Mouse (Mus musculus) hindbrain, embryonic 14.5 days (tissue): ENCODE measurements around the gene Prdm16. TPM values are rescaled to one million over a fixed set of nuclear protein-coding genes. Genes with fewer than 3 reads are reported as not detected.

Experiments used
- ATAC-seq: fragments of 200-750 bp; cut with Nextera tagmentation; 2 replicates; pipeline ENCODE4 v1.8.0; 2017; ENCODE audit warnings: moderate number of reproducible peaks, mild to moderate bottlenecking, moderate TSS enrichment, moderate library complexity; ENCODE audit not compliant: low FRiP score
- DNase-seq: peaks from one replicate; pipeline ENCODE4 v3.0.0-alpha.2; 2015; ENCODE audit warnings: low spot score
- H3K27ac ChIP-seq: fragments of 300-500 bp; sonication (generic); 2 replicates; pipeline ENCODE4 v1.5.1; 2014; ENCODE audit warnings: mild to moderate bottlenecking, moderate library complexity
- H3K27me3 ChIP-seq: fragments of 300-500 bp; sonication (generic); 2 replicates; pipeline ENCODE4 v1.6.1; 2014; ENCODE audit warnings: mild to moderate bottlenecking, low read length, mixed read lengths; ENCODE audit not compliant: control insufficient read depth, insufficient read depth
- H3K36me3 ChIP-seq: fragments of 300-500 bp; sonication (generic); replicated peaks from 2 replicates; pipeline ENCODE4 v1.6.1; 2014; ENCODE audit not compliant: control insufficient read depth, insufficient read depth
- H3K4me1 ChIP-seq: fragments of 300-500 bp; sonication (generic); replicated peaks from 2 replicates; pipeline ENCODE4 v1.6.1; 2014; ENCODE audit warnings: antibody characterized with exemption, low read length, mixed read lengths; ENCODE audit not compliant: control insufficient read depth, insufficient read depth
- H3K4me2 ChIP-seq: fragments of 300-500 bp; sonication (generic); replicated peaks from 2 replicates; pipeline ENCODE4 v1.6.1; 2014; ENCODE audit warnings: mild to moderate bottlenecking, moderate library complexity
- H3K4me3 ChIP-seq: fragments of 300-500 bp; sonication (generic); replicated peaks from 2 replicates; pipeline ENCODE4 v1.5.1; 2014; ENCODE audit warnings: mild to moderate bottlenecking, low read length
- H3K9ac ChIP-seq: fragments of 300-500 bp; sonication (generic); 2 replicates; pipeline ENCODE4 v1.6.1; 2014
- H3K9me3 ChIP-seq: fragments of 300-500 bp; sonication (generic); 2 replicates; pipeline ENCODE4 v1.6.1; 2016; ENCODE audit warnings: low read length; ENCODE audit not compliant: control insufficient read depth
- WGBS: fragments of 180-500 bp; shearing (Covaris S2); extraction: QIAGEN DNeasy Blood & Tissue Kit; methylation state at CpG from one replicate; pipeline ENCODE4 v1.1.7; 2014; 5-methylcytosine and 5-hydroxymethylcytosine counted together
- polyA plus RNA-seq: library from polyadenylated mRNA; unstranded; fragments of >200 nt; fragmentation: Nextera tagmentation; extraction: Ambion mirVana; gene quantifications from 2 replicates; pipeline ENCODE4 v1.2.1, GENCODE M21; 2014

Gene Prdm16
- polyA plus RNA-seq, 1 experiment from 2014 or later = 15.6 TPM

DNA sequence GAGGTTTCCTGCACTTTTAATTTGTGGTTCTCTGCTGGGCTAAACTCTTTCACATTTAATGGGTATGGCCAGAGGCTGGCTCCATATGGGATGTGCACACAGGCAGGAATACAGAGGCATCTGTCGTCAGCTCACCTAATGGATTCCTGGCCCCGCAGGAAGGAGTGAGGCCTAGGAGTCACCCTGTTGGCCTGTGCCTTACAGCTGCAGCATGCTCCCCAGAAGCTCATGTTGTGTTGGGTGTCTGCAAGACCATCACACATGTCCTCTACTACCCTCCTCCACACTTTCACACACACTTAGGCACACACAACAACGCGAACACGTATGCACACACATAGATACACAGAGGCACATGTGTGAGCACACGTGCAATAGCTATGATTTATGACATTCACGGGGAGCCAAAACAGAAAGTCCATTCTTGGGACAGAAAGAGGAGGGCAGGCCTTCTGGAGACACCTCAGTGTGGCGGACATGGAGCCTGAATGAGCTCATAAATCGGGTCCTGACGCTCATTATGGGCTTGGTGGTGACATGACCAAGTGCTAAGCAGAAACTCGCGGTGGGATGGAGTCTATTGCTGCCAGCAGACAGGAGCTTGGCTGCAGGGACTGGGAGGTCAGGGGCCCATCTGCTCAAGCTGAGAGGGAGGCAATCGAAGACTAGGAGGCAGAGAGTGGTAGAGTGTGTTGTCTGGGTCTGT is 265.0 kb downstream of the Prdm16 start:
- DNase-seq = no peak
- H3K4me3 ChIP-seq = no peak overlapping the region
- no peaks in the 10 kb centered on the region for H3K4me1 ChIP-seq
- no peaks in the 10 kb centered on the region for H3K9me3 ChIP-seq
- no peak overlapping the region for H3K9ac ChIP-seq
- H3K4me2 ChIP-seq = no peak overlapping the region
- WGBS = 69% methylated on average over 13 of the region's 13 CpGs
- no peak overlapping the region for H3K27ac ChIP-seq
- ATAC-seq = no peak
- no peaks in the 10 kb centered on the region for H3K27me3 ChIP-seq
- no peaks in the 10 kb centered on the region for H3K36me3 ChIP-seq

DNA sequence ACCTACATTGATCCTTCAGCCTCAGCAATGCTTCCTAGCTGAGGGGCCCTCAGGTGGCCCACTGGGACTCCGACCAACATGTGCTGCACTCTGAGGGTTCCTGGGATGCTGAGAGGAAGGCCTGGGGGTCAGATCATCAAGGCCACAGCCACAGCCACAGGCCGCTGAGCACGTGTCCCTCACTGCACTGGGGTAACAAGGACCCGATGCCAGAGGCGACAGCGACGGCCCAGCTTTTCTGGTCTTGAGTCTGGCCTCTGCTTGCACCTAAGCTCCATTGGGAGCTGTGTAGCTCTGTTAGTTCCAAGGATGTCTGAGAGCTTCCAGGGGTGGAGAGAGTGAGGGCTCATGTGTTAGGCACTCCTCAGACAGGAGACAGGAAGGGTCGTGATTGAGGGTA is 265.8 kb downstream of the Prdm16 start:
- Histone ChIP-seq H3K4me3 (no peak overlapping the region), H3K4me1 (no peaks in the 10 kb centered on the region), H3K27ac (no peak overlapping the region), H3K9me3 (no peaks in the 10 kb centered on the region), H3K4me2 (no peak overlapping the region), H3K9ac (no peak overlapping the region), H3K36me3 (no peaks in the 10 kb centered on the region), H3K27me3 (no peaks in the 10 kb centered on the region)
- WGBS = 78% methylated on average over 8 of the region's 8 CpGs
- DNase-seq = no peak
- ATAC-seq = no peak

DNA sequence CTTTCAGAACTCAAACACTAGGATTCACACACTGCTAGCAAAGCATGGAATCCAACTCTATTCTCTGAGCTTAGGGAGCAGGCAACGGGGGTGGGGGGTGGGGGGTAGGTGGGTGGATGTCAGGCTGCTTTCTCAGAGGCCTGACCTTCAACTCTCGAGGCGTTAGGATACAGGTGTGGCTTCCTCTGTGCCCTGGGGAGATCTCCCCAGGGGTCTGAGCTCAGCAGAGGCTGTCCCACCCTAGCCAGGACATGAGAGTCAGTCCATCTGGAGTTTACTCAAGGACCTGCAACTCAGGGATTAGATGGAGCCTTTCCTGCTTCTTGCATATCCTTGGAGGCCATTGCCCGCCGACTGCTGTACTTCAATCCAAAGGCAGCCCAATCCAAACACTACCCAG is 267.6 kb downstream of the Prdm16 start:
- no peak for DNase-seq
- no peaks in the 10 kb centered on the region for H3K36me3 ChIP-seq
- no peak overlapping the region for H3K9ac ChIP-seq
- H3K9me3 ChIP-seq = no peaks in the 10 kb centered on the region
- no peak overlapping the region for H3K27ac ChIP-seq
- no peak overlapping the region for H3K4me3 ChIP-seq
- H3K4me2 ChIP-seq = no peak overlapping the region
- no peaks in the 10 kb centered on the region for H3K27me3 ChIP-seq
- ATAC-seq = no peak
- no peaks in the 10 kb centered on the region for H3K4me1 ChIP-seq
- 78% methylated on average over 5 of the region's 5 CpGs for WGBS

DNA sequence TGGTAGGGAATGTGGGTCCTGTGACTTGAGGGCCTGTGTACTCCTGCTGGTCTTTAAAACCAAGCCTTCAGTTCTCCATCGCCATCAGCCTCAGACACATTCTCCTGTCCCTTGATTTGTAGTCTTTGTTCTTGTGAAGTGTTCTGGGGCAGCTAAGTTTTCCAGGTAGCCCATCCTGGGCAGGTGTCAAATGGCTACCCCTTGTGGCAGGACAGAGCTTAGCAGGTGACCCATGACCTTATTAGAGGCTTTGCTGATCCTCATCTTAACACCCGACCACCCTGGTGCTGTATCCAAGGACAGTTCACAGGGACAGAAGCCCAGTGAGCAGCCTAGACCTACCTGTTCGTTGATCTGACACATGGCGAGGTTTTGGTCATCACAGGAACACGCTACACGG is 269.8 kb downstream of the Prdm16 start:
- Histone ChIP-seq H3K4me2 (no peak overlapping the region), H3K9ac (no peak overlapping the region), H3K4me3 (no peak overlapping the region), H3K27me3 (no peaks in the 10 kb centered on the region), H3K4me1 (no peaks in the 10 kb centered on the region), H3K27ac (no peak overlapping the region), H3K36me3 (no peaks in the 10 kb centered on the region), H3K9me3 (no peaks in the 10 kb centered on the region)
- DNase-seq (no peak), ATAC-seq (no peak)
- 89% methylated on average over 6 of the region's 6 CpGs for WGBS

DNA sequence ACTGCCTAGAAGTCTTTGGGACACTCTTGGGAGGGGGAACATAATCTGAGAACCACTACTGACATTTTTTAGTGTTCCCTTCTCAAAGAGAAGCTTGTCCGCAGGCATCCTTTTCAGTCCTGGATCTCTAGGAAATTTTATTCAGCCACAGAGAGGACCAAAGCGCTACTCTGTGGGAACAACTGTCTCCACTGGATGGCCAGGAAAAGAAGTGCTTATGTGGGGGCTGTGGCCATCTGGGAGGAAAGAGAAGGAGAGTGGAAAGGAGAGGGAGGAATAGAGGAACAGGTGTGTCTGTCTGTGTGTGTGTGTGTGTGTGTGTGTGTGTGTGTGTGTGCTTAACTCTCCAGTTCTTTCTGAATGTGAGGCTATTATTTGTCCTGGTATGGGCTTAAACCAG is 271.9 kb downstream of the Prdm16 start:
- no peak overlapping the region for H3K27ac ChIP-seq
- H3K4me3 ChIP-seq = no peak overlapping the region
- H3K9ac ChIP-seq = no peak overlapping the region
- ATAC-seq (no peak), DNase-seq (no peak)
- H3K9me3 ChIP-seq = no peaks in the 10 kb centered on the region
- no peaks in the 10 kb centered on the region for H3K27me3 ChIP-seq
- H3K4me2 ChIP-seq = no peak overlapping the region
- H3K4me1 ChIP-seq = no peaks in the 10 kb centered on the region
- H3K36me3 ChIP-seq = no peaks in the 10 kb centered on the region
- 95% methylated on average over 2 of the region's 2 CpGs for WGBS

DNA sequence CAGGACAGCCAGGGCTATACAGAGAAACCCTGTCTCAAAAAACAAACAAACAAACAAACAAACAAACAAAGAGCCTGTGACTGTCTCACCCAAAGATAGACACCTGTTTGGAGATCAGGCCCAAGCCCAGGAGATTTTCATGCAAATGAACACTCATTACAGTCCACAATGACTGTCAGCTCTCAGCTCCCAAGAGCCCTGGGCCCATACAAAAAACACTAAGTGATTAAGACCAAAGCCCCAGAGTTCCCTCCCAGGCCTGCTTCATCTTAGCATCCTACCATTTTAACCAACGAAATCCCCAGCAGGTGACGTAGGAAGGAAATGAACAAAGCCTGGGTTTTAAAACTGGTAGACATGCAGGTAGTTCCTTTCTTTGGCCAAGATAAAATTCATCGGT is 275.8 kb downstream of the Prdm16 start:
- H3K27me3 ChIP-seq = no peaks in the 10 kb centered on the region
- WGBS = 79% methylated on average over 3 of the region's 3 CpGs
- H3K4me2 ChIP-seq = no peak overlapping the region
- no peaks in the 10 kb centered on the region for H3K4me1 ChIP-seq
- no peaks in the 10 kb centered on the region for H3K9me3 ChIP-seq
- H3K36me3 ChIP-seq = no peaks in the 10 kb centered on the region
- DNase-seq (no peak), ATAC-seq (no peak)
- H3K27ac ChIP-seq = no peak overlapping the region
- H3K4me3 ChIP-seq = no peak overlapping the region
- H3K9ac ChIP-seq = no peak overlapping the region

DNA sequence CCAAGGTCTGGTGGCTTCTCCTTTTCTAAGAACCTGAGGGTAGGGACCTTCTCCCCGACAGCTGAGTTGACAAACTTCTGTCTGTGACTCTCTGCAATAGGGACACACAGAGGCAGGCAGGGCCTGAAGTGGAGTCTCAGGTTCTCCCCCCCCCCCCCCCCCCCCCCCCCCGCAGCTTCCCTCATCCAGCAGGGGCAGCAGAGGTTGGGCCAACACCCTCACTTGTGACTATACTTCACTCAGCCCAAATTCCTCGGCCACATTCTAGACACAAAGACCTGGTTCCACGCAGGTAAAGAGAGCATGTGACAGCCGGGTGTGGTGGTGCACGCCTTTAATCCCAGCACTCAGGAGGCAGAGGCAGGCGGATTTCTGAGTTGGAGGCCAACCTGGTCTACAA is 276.2 kb downstream of the Prdm16 start:
- 91% methylated on average over 6 of the region's 7 CpGs for WGBS
- ATAC-seq (no peak), DNase-seq (no peak)
- H3K4me1 ChIP-seq = no peaks in the 10 kb centered on the region
- no peaks in the 10 kb centered on the region for H3K36me3 ChIP-seq
- H3K27me3 ChIP-seq = no peaks in the 10 kb centered on the region
- no peak overlapping the region for H3K27ac ChIP-seq
- H3K9ac ChIP-seq = no peak overlapping the region
- H3K4me3 ChIP-seq = no peak overlapping the region
- no peak overlapping the region for H3K4me2 ChIP-seq
- no peaks in the 10 kb centered on the region for H3K9me3 ChIP-seq

DNA sequence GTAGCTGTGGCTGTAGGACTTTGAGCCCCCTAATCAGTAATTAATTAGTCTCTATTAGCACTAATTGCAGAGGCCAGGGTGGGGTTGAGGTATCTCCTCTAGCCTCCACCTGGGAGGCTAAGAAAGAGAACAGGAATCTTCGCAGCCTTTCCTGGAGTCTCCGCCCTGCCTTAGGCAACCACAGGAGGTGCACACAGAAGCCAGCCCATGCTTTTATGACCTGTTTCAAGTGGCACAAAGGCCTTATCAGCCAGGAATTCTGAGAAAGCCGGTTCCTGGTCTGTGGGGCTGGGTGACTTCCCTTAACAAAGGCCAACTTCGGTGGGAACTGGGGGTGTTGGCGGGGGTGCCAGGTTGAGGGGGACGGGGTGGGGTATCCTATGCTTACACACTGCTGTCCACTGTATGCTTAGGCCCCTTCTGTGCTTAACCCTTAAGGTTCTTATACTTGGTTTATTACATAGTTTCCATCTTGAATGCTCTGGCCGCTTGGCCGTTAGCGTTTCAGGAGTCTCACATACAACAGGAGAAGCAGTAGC is 276.8 kb downstream of the Prdm16 start:
- Histone ChIP-seq H3K27me3 (no peaks in the 10 kb centered on the region), H3K27ac (no peak overlapping the region), H3K4me1 (no peaks in the 10 kb centered on the region), H3K4me2 (no peak overlapping the region), H3K9me3 (no peaks in the 10 kb centered on the region), H3K9ac (no peak overlapping the region), H3K36me3 (no peaks in the 10 kb centered on the region), H3K4me3 (no peak overlapping the region)
- 81% methylated on average over 9 of the region's 9 CpGs for WGBS
- no peak for ATAC-seq
- no peak for DNase-seq

DNA sequence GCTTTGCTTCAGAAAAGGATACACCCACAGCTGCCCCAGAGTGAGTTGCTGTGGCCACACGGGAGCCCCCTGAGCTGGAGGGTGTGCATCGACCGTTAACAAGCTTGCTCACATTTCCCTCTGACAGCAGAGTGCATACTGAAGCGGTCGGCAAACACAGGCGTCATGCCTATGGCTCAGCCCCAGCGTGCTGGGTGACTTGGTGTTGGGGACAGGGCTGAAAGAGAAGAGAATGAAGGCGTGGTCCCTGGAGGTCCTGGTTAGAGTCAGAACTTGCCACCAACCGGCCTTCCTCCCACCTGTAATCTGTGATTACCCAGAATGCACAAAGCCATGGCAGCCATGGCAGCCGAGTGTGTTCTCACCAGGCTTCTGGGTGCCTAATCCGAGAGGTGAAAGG is 277.9 kb downstream of the Prdm16 start:
- H3K4me2 ChIP-seq = no peak overlapping the region
- no peak overlapping the region for H3K9ac ChIP-seq
- no peaks in the 10 kb centered on the region for H3K27me3 ChIP-seq
- DNase-seq (no peak), ATAC-seq (no peak)
- no peak overlapping the region for H3K27ac ChIP-seq
- H3K4me3 ChIP-seq = no peak overlapping the region
- H3K9me3 ChIP-seq = no peaks in the 10 kb centered on the region
- WGBS = 65% methylated on average over 11 of the region's 11 CpGs
- H3K36me3 ChIP-seq = no peaks in the 10 kb centered on the region
- no peaks in the 10 kb centered on the region for H3K4me1 ChIP-seq

DNA sequence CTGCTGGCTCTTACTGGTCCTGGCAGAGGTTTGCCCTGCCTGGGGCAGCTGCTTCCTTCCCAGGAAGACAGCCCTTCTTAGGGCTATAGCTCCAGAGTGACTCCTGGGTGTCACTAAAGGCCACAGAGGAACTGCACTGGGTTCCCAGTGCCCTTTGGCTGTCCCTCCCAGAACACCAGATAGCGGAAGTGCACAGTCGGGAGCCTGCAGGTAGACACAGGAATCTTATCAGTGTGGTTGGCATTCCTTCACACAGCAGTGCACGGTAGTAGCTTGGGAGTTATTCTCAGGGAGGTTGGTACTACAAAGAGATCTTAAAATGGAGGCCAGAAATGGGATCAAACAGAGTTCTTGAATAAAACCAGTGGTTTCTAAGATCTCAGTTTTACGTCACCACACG is 278.3 kb downstream of the Prdm16 start:
- ATAC-seq (no peak), DNase-seq (no peak)
- Histone ChIP-seq H3K27ac (no peak overlapping the region), H3K9me3 (no peaks in the 10 kb centered on the region), H3K4me2 (no peak overlapping the region), H3K27me3 (no peaks in the 10 kb centered on the region), H3K4me3 (no peak overlapping the region), H3K36me3 (no peaks in the 10 kb centered on the region), H3K9ac (no peak overlapping the region), H3K4me1 (no peaks in the 10 kb centered on the region)
- WGBS = 78% methylated on average over 5 of the region's 5 CpGs
